Mouse (Mus musculus) cerebellum, adult 18-20 months (tissue): ENCODE data around the gene Olfr530.

ENCODE experiments used
- DNase-seq, 2 experiments: peaks; one replicate each; pipeline ENCODE4 v3.0.0; 2021

Olfr530 gene

GRCm38 (mm10) chr7:140376231-140376630 lies at the start of gene Olfr530:
Olfr530 (minus strand) TSS chr7:140376331.
- no peak for DNase-seq

GRCm38 (mm10) chr7:140421539-140421938 lies 45.4 kb upstream of the Olfr530 start, which contains the start of gene Olfr532:
Olfr532 (minus strand) TSS chr7:140421639.
- DNase-seq, result no peak

GRCm38 (mm10) chr7:140402818-140403217 lies 26.7 kb upstream of the Olfr530 start, which contains the start of gene Olfr531:
Olfr531 (minus strand) TSS chr7:140402918.
- no peak for DNase-seq

GRCm38 (mm10) chr7:140376911-140377310 lies 780 bp upstream of the Olfr530 start:
- no peak for DNase-seq

- no peak for DNase-seq
Observed at GRCm38 (mm10) chr7:140374300-140374699, 1.8 kb downstream of the Olfr530 start.

- DNase-seq, result no peak
Observed at GRCm38 (mm10) chr7:140361571-140361970, 14.6 kb downstream of the Olfr530 start, which contains the start of gene Olfr60. Olfr60 (minus strand) TSS chr7:140361671.

GRCm38 (mm10) chr7:140333717-140334116 lies 42.4 kb downstream of the Olfr530 start, which contains the start of gene Olfr527:
Olfr527 (plus strand) TSS chr7:140334017.
- no peak for DNase-seq

- DNase-seq, result no peak
Observed at GRCm38 (mm10) chr7:140329766-140330304, 46.3 kb downstream of the Olfr530 start.
